In the genomic region with DNA sequence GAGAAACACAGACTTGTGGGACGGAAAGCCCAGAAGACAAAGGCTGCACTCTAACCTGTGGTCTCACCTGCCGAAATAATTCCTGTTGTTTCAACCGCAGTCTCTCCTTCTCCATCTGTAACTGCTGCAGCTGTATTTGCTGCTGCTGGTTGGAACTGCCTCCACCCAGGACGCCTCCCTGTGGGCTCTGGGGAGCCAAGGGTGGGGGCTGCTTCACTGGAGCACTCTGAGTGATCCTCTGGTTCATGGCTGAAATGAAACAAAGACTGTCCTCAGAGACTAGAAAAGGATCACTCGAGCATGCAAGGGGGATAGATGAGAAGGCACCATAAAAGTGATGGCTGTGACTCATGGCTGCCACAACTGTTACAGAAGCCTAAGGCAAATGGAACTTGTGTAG, we compare ENCODE assay signal across 18 mouse cellular contexts. TPM values are rescaled to one million over a fixed set of nuclear protein-coding genes. Genes with fewer than 3 reads are reported as not detected.
DNase-seq lines count a peak whose midpoint lies in the region; ATAC-seq and TF ChIP-seq lines count a peak whose summit lies in the region.
"Had no signal": no experiment of that assay in that cellular context is flagged by ENCODE, and none has a peak within 500 bp of the region (broad histone marks: within the 10 kb centered on the region; RNA-seq: fewer than 3 reads in every experiment).

No protein-coding gene starts in this region.

- TF ChIP-seq POLR2A in cerebellum, adult 2 months (IDR thresholded peaks at IDR 0.05; ENCODE audit: borderline replicate concordance, insufficient read depth, low read length), result no peak

- H3K27ac ChIP-seq in embryonic facial prominence, embryonic 14.5 days (replicated peaks; ENCODE audit: low read depth, low read length), result no peak overlapping the region
- no peak overlapping the region for H3K27ac ChIP-seq in embryonic facial prominence, embryonic 10.5 days (replicated peaks)
- H3K27ac ChIP-seq in kidney, postnatal 0 days, result no peak overlapping the region
- no peak overlapping the region for H3K27ac ChIP-seq in hindbrain, embryonic 15.5 days (replicated peaks)
- no peak overlapping the region for H3K27ac ChIP-seq in cerebellum, adult 2 months (ENCODE audit: insufficient read depth, low read length)
- H3K27ac ChIP-seq: embryonic facial prominence, embryonic 12.5 days; heart, embryonic 13.5 days; macrophage had no signal

- no peaks in the 10 kb centered on the region for H3K27me3 ChIP-seq in embryonic facial prominence, embryonic 14.5 days (replicated peaks; ENCODE audit: control insufficient read depth, insufficient read depth, low read length)
- H3K27me3 ChIP-seq in embryonic facial prominence, embryonic 10.5 days (replicated peaks; ENCODE audit: low read depth, poor library complexity, severe bottlenecking), result no peaks in the 10 kb centered on the region
- H3K27me3 ChIP-seq in kidney, postnatal 0 days (ENCODE audit: insufficient read depth, low read length), result no peaks in the 10 kb centered on the region
- no peaks in the 10 kb centered on the region for H3K27me3 ChIP-seq in hindbrain, embryonic 15.5 days
- no peaks in the 10 kb centered on the region for H3K27me3 ChIP-seq in cerebellum, adult 2 months (ENCODE audit: control insufficient read depth, insufficient read depth, low read length)
- H3K27me3 ChIP-seq: embryonic facial prominence, embryonic 12.5 days; heart, embryonic 13.5 days had no signal

- H3K4me1 ChIP-seq in embryonic facial prominence, embryonic 14.5 days (ENCODE audit: control insufficient read depth, insufficient read depth, low read length), result no peaks in the 10 kb centered on the region
- peaks cover 2% of the 10 kb centered on the region for H3K4me1 ChIP-seq in embryonic facial prominence, embryonic 10.5 days
- no peaks in the 10 kb centered on the region for H3K4me1 ChIP-seq in kidney, postnatal 0 days (replicated peaks; ENCODE audit: insufficient read depth, low read length)
- H3K4me1 ChIP-seq in hindbrain, embryonic 15.5 days (replicated peaks), result 0 out of 2 replicates have a peak, but pooled peaks cover under 1% of the 10 kb centered on the region
- peaks cover under 1% of the 10 kb centered on the region; the same call in 1 of the 2 replicates for H3K4me1 ChIP-seq in cerebellum, adult 2 months (ENCODE audit: control insufficient read depth, insufficient read depth, low read length)
- H3K4me1 ChIP-seq: embryonic facial prominence, embryonic 12.5 days had no signal

- H3K4me2 ChIP-seq in embryonic facial prominence, embryonic 14.5 days (ENCODE audit: low read depth, low read length), result no peak overlapping the region
- H3K4me2 ChIP-seq in kidney, postnatal 0 days (ENCODE audit: low read length), result no peak overlapping the region
- H3K4me2 ChIP-seq in hindbrain, embryonic 15.5 days, result no peak overlapping the region
- H3K4me2 ChIP-seq: embryonic facial prominence, embryonic 12.5 days; heart, embryonic 13.5 days; liver, embryonic 11.5 days; lung, embryonic 14.5 days had no signal

- no peak overlapping the region for H3K4me3 ChIP-seq in embryonic facial prominence, embryonic 14.5 days (ENCODE audit: low read depth, low read length)
- H3K4me3 ChIP-seq in embryonic facial prominence, embryonic 10.5 days, result no peak overlapping the region
- no peak overlapping the region for H3K4me3 ChIP-seq in kidney, postnatal 0 days (replicated peaks; ENCODE audit: low read depth, low read length)
- no peak overlapping the region for H3K4me3 ChIP-seq in hindbrain, embryonic 15.5 days
- no peak overlapping the region for H3K4me3 ChIP-seq in cerebellum, adult 2 months (replicated peaks; ENCODE audit: insufficient read depth, low read depth, low read length)
- H3K4me3 ChIP-seq: embryonic facial prominence, embryonic 12.5 days; heart, embryonic 13.5 days had no signal

- 79% methylated on average over 5 of the region's 5 CpGs for WGBS in embryonic facial prominence, embryonic 14.5 days
- WGBS in embryonic facial prominence, embryonic 10.5 days, result 90% methylated on average over 5 of the region's 5 CpGs
- 63% methylated on average over 5 of the region's 5 CpGs for WGBS in kidney, postnatal 0 days
- 73% methylated on average over 5 of the region's 5 CpGs for WGBS in hindbrain, embryonic 15.5 days
- 83% methylated on average over 5 of the region's 5 CpGs for WGBS in cerebellum, adult 2 months

- H3K9me3 ChIP-seq in embryonic facial prominence, embryonic 14.5 days (ENCODE audit: control insufficient read depth, low read length), result no peaks in the 10 kb centered on the region
- no peaks in the 10 kb centered on the region for H3K9me3 ChIP-seq in embryonic facial prominence, embryonic 10.5 days
- no peaks in the 10 kb centered on the region for H3K9me3 ChIP-seq in kidney, postnatal 0 days (replicated peaks; ENCODE audit: low read length)
- no peaks in the 10 kb centered on the region for H3K9me3 ChIP-seq in hindbrain, embryonic 15.5 days
- H3K9me3 ChIP-seq: embryonic facial prominence, embryonic 12.5 days; heart, embryonic 13.5 days had no signal

- no peak for DNase-seq in embryonic facial prominence, embryonic 14.5 days (ENCODE audit: low spot score)
- no peak for DNase-seq in embryonic facial prominence, embryonic 10.5 days (ENCODE audit: low spot score)
- DNase-seq in kidney, postnatal 0 days (ENCODE audit: low spot score), result peak; percentile 77
- DNase-seq in kidney, adult 8-10 months, result no peak
- peak; percentile 13 for DNase-seq in retina, embryonic 14.5 days (ENCODE audit: low spot score)
- DNase-seq in right cerebral cortex, postnatal 25 days, result no peak
- no peak for DNase-seq in cerebellum, adult 2 months
- DNase-seq: cerebellum, postnatal 25 days; kidney, postnatal 4 days; left cerebral cortex, postnatal 4 days; lung, embryonic 14.5 days; right cerebral cortex, postnatal 4 days had no signal

- H3K36me3 ChIP-seq in embryonic facial prominence, embryonic 14.5 days (ENCODE audit: control insufficient read depth, insufficient read depth, low read length), result peaks cover 76% of the 10 kb centered on the region
- H3K36me3 ChIP-seq in embryonic facial prominence, embryonic 10.5 days (replicated peaks), result peaks cover 88% of the 10 kb centered on the region
- H3K36me3 ChIP-seq in kidney, postnatal 0 days (ENCODE audit: insufficient read depth, low read length), result peaks cover 48% of the 10 kb centered on the region
- H3K36me3 ChIP-seq in hindbrain, embryonic 15.5 days, result no peaks in the 10 kb centered on the region

- TF ChIP-seq CTCF in kidney, postnatal 0 days (IDR thresholded peaks at IDR 0.05; ENCODE audit: low read depth), result no peak
- no peak for TF ChIP-seq CTCF in cerebellum, adult 2 months (IDR thresholded peaks at IDR 0.05; ENCODE audit: borderline replicate concordance, insufficient read depth, low read depth, low read length)

- H3K9ac ChIP-seq in embryonic facial prominence, embryonic 14.5 days (ENCODE audit: low read depth, low read length), result no peak overlapping the region
- H3K9ac ChIP-seq in kidney, postnatal 0 days (ENCODE audit: low read depth, low read length), result no peak overlapping the region
- no peak overlapping the region for H3K9ac ChIP-seq in hindbrain, embryonic 15.5 days
- H3K9ac ChIP-seq: embryonic facial prominence, embryonic 12.5 days; heart, embryonic 13.5 days; lung, embryonic 14.5 days had no signal

- peak; percentile 28; the same call in 1 of the 2 replicates for ATAC-seq in embryonic facial prominence, embryonic 14.5 days (ENCODE audit: low read depth)
- ATAC-seq in kidney, postnatal 0 days (replicated peaks; ENCODE audit: low FRiP score, low read depth), result peak; percentile 88
- ATAC-seq in hindbrain, embryonic 15.5 days (ENCODE audit: low FRiP score, low read depth), result 0 out of 2 replicates have a peak, but pooled peaks have one; percentile 38
- ATAC-seq: activated CD4-positive, CD25-positive, alpha-beta regulatory T cell, adult 4 months had no signal

RNA-seq across cellular contexts. Expression of a gene that starts 51.5 kb away (rescaled TPM):
- polyA plus RNA-seq in embryonic facial prominence, embryonic 14.5 days (2014; fragmentation: Nextera tagmentation; extraction: Ambion mirVana), result 32.2 and 37.7 TPM in 2 replicates
- polyA plus RNA-seq in embryonic facial prominence, embryonic 10.5 days (2016; fragmentation: Nextera tagmentation; extraction: Ambion mirVana), result 40.6 and 42.9 TPM in 2 replicates
- polyA plus RNA-seq in kidney, postnatal 0 days (2015; fragmentation: Nextera tagmentation; extraction: Ambion mirVana), result 25.5 and 26.5 TPM in 2 replicates
- 8.3 and 11.0 TPM in 2 replicates for polyA plus RNA-seq in hindbrain, embryonic 15.5 days (2015; fragmentation: Nextera tagmentation; extraction: Ambion mirVana)
- polyA plus RNA-seq in cerebellum, adult 2 months (2012; rRNA removed), result 8.5 and 10.0 TPM in 2 replicates
- polyA plus RNA-seq: activated CD4-positive, CD25-positive, alpha-beta regulatory T cell, adult 4 months had no signal

Comparison
In these comparisons a context has a peak if more than half of its experiments do, and no peak if none do; other contexts are left out.
1. DNase-seq: peak in kidney, postnatal 0 days (single experiment) and retina, embryonic 14.5 days (single experiment); none in embryonic facial prominence, embryonic 14.5 days (single experiment), embryonic facial prominence, embryonic 10.5 days (single experiment), kidney, adult 8-10 months (0 of 2), right cerebral cortex, postnatal 25 days (single experiment) and cerebellum, adult 2 months (0 of 2).
2. ATAC-seq: peak in every context shown above with its lines; median percentile 88 in kidney, postnatal 0 days; 38 in hindbrain, embryonic 15.5 days; 28 in embryonic facial prominence, embryonic 14.5 days.